Mouse (Mus musculus) heart, adult 8-10 months (tissue): ENCODE results near the gene Palb2. TPM values are rescaled to one million over a fixed set of nuclear protein-coding genes. Genes with fewer than 3 reads are reported as not detected.
A peak's percentile ranks its signal among the peaks of the same experiment; 100 is the strongest.
"Not testable (repeated sequence)": the region's sequence is repeated elsewhere in the genome, so short reads cannot be mapped to it uniquely, and the experiment has no call there.

Experiments used
- DNase-seq: peaks from one replicate; pipeline ENCODE4 v3.0.0; 2022; ENCODE audit warnings: low spot score
- total RNA-seq, 4 experiments: library from RNA; stranded (reverse); gene quantifications; 2 replicates each; pipeline ENCODE4 v1.2.4; 2022

Gene Palb2
- 1 to 10 TPM in 2 of 4 experiments, under 1 TPM in 2; 0.38 to 1.2 (median 1.0) TPM for total RNA-seq

DNA sequence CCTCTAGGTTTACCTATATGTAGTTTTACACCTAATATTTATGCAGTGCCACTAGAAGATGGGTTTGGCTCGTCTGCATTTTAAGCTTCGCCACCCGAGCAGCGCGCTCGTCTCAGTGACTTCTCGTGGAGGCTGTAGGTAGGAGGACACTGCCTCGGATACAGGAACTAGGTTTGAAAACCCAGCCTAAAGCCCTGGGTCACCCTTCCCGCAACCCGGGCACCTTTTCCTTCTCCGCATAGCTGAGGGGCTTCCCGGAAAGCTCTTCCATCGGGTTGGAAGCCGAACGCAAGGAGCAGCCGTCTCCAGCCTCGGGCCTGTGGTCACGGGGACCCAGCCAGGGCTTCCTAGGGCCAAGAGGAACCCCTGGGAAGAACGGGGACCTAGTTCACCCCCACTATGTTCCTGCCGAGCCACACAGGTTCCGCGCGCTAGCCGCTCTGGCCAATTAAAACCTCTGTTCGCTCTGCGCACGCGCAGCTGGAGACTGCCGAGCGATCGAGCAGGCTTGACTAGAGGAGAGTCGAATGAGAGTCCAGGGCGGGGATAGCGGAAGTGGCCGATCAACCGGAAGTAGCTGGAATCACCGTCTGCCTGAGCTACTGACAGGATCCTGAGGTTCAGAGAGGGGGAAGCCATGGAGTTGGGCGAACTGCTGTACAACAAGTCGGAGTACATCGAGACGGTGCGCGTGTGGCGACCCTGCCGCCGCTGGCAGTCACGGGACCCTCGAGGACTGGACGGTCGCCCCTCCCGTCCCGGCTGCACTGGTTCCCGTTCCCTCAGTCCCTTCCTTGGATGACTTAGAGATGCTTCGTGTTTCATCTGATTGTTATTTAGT, at the start of gene Palb2, which contains the start of gene Dctn5:
Gene Palb2, minus strand, starts transcription at position 489 of the 841 bp plus-strand sequence.
Gene Dctn5, plus strand, starts transcription at position 545 of the 841 bp plus-strand sequence.
- DNase-seq = peak; percentile 100

DNA sequence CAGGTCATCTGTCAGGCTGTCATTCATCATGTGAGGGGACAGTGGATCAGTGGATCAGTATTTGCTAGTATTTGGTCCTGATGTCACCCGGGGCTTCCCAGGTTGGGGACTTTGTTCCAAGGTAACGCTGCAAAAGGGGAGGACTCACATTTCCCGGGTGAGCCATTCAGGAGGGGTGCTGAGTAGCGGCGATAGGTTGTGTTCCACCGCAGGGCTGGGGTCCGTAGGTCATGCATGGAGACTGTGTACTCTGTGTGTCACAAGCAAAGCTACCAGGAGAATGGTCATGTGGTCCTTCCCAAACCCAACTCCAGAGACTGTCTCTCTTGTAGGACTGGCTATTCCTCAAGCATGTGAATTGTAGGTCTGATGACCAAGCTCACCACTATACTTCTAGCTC, 47.9 kb upstream of the Palb2 start:
- DNase-seq = no peak

DNA sequence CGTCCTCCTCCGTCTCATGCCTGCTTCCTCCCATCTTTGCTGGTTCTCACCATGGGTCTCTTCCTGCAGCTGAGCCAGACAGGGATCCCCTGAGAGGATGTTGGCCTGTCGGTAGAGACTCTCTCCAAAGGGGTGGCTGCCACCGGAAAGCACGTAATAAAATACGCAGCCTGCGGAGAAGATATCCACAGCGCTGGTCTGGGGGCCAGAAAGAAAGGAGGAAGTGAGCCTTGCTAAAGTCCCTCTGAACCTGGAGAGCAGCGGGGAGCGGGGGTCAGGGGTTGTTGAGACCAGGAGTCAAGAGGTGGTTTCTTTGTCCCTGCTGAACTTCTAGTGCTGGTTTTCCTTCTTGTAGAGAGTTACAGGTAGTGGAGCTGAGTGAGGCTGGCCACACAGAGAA, 38.8 kb upstream of the Palb2 start:
- no peak for DNase-seq

DNA sequence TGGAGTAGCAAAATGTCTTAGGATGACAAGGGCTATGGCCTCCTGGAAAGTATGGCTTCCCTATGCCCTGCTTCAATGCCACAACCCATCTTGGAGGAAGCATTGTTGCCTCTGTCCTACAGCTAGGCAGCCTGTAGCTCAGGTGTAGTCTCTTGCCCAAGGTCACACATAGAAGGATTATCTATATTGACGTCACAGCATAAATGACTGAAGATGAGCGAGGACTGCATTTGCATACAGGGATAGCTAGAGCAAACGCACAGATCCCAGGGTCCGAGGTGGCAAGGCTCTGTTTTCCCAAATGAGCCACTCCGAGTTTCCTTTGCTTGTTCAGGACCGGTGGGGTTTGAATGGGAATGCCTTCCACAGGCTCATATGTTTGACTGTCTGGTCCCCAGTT, 37.9 kb upstream of the Palb2 start:
- no peak for DNase-seq

DNA sequence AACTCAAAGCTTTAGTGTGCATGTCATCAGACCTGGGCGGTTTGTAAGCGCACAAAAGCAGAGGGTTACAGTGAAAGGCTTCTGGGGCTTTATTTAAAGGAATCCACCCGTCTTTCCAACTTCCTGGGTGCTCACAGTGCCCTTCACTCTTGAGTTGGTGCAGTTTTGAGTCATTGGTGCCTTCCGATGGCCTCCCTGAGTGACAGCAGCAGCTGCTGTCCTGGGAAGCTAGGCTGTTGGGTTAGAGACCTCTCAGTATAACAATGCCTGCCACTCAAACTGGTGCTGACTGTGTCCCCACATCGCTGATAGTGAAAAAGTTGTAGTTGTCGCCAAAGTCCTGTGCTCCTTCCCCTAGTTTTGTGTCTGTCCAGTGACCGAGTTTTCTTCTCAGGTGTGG, 34.4 kb upstream of the Palb2 start:
- DNase-seq = no peak

DNA sequence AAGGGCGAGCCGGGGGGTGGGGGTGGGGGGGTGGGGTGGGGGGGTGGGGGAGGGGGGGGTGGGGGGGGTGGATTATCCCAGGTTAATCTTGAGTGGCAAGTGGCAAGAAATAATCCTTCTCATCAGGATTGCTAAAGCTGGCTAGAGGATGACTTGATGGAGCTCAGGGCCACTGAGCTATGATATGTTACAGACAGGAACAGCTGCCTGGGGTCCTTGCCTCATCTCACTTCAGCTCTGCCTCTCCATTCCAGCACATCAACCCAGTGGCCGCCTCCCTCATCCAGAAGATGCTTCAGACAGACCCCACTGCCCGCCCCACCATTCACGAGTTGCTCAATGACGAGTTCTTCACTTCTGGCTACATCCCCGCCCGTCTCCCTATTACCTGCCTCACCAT, 31.0 kb upstream of the Palb2 start:
- DNase-seq = no peak

DNA sequence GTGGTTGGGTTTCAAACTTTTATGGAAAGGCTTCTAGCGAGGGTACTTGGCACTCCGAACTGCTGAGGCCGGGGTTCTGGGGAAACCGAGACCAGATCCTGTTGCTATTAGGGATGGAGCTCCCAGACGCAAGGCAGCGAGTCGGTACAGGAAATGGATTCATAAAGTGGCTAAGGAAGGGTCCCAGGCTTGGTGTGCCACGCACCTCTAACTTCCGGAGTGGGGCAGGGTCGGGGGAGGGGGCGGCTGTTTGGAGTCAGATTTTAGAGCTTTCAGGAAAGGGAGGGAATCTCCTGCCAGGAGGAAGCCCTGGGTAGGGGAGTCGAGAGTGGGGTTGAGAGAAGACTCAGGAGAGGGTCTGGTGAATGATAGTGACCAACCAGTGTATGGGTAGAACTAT, 27.3 kb upstream of the Palb2 start:
- DNase-seq = no peak

DNA sequence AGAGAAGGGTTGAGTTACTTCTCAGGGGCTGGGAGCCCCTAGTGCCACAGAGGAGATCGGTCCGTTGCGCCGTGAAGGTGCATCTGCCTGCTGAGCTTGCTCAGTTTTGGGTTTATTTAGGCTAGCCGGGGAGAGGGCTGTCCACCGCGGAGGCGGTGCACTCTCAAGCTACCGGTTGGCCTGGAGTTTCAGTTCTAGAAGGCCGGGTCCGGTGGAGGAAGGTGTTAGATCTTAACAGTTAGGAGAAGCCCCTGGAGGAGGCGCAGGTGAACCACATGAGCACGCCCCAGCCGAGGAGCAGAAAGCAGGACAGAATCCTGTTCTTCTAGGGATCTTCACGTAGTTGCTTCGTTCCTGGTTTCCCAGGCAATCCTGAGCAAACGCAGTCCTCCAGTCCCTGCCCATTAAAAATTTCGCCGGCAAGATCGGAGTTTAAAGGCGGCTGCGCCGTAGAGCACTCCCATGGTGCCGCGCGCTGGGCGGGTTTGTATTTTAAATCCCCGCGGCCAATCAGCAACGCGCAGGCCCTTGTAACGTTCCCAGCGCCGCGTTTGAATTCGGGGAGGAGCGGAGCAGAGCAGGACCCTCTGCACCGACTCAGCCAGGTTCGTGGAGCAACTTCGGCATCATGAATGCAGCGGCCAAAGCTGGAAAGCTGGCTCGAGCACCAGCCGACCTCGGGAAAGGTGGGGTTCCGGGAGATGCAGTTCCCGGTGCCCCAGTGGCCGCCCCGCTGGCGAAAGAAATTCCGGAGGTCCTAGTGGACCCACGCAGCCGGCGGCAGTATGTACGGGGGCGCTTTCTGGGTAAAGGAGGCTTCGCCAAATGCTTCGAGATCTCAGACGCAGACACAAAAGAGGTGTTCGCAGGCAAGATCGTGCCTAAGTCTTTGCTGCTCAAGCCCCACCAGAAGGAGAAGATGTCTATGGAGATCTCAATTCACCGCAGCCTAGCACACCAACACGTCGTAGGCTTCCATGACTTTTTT, 26.4 kb upstream of the Palb2 start, which contains the start of gene Plk1:
Gene Plk1, plus strand, starts transcription at position 525 of the 988 bp plus-strand sequence.
- DNase-seq = peak; percentile 78

DNA sequence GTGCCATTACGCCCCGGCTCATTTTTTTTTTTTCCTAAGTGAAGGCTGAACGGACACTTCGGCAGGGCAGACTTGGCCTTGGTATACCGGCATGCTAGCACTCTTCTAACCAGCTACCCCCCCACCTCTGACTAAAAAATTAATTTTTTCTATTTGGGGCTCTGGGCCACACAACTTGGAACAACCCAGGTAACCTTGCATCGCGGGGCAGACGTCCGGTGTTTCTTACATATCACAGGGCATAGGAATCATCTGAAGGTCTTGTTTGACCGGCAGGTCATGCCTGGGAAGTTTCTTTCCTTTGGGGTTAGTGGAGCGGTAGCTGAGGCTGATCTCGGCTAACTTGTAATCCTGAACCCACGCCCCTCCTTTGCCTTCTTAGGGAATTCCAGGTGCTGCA, 25.7 kb upstream of the Palb2 start:
- no peak for DNase-seq

DNA sequence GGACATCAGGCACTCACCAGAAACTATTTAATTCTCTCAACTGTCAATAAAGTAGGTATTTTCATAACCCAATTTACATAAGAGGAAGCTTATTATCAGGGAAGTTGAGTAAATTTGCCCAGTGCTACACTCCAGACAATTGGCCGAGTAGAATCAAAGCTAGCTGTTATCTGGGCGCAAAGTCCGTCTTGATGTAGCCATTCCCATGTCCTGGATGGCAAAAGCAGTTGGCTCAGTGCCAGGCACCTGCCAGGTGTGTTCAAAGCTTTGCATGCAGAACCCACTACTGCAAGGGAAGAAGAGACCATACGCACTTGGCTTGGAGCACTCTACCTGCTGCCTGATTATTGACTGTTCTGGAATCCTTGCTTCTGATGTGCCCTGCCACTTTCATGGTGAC, 19.7 kb upstream of the Palb2 start:
- DNase-seq = no peak

DNA sequence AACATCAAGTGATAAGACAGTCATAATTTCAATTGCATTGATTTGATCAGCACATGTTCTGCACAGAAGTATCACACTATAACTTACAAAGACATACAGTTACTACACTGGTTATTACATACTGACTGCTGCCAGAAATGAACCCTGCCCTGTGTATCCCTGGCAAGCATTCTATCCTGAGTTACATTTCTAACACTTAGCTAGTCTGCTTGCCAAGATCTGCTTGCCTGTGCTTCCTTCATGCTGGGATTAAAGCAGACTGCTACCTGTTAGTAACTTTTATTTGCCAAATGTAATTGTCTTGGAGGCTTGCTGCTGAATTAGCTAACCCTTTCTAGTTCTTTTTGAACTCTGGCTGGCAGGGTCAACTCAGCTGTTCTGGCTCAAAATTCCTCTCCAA, 8.2 kb upstream of the Palb2 start:
- DNase-seq = no peak

DNA sequence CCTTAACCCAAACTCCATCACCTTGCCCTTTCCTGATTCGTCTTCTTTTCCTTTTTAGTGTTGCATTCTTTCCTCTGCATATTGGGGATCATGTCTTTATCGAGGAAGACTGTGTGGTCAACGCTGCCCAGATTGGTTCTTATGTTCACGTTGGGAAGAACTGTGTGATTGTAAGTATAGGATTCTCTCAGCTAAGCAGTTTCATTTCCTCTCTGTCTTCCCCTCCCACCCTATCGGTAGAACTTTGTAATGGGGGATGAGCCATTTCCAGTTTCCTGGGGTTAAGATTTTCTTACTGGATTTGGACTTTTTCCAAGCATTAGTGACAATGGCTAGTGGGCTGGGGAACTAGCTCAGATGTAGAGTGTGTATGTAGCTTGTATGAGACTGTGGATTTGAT, 5.4 kb upstream of the Palb2 start:
- no peak for DNase-seq

DNA sequence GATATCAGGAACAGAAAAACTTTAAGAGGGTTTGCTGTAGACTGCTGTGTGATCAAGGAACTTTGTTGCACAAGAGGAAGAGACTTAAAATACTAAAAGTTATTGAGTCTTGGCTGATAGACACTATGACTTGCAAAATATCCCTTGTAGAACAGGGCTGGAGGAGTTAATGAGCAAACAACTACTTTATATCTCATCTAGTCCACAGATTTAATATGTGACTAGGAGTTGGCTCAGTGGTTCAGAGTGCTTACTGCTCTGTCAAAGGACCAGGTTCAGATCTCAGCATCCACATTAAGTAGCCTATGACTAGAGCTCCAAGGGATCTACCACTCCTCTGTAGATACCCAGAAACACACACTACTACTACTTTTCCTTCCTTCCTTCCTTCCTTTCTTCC, 4.3 kb upstream of the Palb2 start:
- DNase-seq = no peak

DNA sequence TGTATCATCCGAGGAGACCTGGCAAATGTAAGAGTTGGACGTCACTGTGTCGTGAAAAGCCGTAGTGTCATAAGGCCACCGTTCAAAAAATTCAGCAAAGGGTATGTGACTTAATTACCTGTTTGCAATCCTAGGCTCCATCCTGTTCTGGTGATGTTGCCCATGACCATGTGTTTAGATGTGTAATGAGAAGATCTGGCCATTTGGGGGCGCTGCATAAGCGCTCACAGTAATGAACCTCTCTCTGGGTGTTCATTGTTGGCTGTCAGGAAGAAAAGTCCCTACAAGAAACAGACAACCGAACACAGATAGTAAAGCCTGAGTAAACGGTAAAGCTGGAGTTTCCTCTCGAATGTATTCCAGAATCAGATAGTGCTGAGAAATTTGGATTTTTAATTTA, 2.3 kb upstream of the Palb2 start:
- no peak for DNase-seq

DNA sequence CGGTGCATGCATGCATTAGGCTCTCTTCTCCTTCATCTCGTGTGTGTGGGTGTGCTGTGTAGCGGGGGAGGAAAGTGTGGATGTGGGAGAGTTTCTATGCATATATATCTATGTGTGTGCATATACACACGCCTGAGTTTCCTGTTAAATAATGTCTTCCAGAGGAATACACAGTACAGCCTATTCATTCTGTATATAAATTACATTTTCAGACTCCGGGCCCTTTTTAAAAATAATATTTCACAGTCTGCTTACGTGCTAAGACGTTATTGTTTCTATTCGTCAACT, 497 bp upstream of the Palb2 start:
- DNase-seq = no peak

DNA sequence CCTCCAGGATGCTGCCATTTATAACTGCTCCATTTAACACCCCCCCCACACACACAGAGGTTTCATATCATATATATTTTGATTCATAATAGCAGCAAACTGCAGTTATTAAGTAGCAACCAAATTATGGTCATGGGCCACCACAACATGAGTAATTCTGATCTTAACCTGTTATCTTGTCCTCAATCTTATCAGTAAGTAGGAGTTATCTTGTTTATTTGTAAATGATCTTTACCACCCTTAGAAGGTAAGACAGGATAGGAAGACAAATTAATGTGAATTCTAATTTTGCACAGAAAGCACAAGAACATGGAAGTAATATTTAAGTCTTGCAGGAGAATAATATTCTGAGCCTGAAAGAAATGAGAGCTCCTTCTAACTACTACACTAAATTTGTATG, 951 bp downstream of the Palb2 start:
- no peak for DNase-seq

DNA sequence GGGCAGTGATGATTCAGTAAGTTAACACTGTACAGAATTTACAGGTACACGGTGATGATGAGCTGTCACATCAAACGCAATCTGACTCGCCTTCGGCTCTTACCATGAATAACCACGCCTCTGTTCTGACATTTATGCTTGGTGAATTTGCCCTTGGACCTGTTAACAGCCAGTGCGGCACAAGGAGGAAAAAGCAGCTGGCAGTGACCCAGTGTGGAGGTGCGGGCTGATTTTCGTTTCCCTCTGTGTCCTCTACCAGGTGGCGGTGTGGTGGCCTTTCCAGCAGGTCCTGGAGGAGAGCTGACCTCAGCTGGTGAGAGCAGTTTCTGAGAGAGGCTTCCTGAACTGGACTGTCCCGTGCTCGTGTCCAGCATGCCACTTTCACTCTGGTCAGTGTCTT, 5.8 kb downstream of the Palb2 start:
- DNase-seq = no peak

DNA sequence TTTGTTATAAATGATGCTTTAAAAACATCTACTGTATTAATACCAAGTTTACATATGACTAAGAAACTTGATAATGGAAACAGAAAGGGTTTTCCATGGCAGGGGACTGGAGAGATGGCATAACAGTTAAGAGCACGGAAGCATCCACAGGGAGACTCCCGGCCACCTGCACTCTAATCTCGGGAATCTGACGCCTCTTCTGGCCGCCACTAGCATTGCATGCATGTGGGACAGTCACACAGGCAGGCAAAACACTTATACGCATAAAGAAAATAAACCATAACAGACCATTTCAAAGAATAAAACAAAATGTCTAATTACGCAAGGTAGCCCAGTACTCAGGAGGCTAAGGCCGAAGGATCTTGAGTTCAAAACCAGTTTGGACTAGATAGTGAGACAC, 7.1 kb downstream of the Palb2 start:
- no peak for DNase-seq

DNA sequence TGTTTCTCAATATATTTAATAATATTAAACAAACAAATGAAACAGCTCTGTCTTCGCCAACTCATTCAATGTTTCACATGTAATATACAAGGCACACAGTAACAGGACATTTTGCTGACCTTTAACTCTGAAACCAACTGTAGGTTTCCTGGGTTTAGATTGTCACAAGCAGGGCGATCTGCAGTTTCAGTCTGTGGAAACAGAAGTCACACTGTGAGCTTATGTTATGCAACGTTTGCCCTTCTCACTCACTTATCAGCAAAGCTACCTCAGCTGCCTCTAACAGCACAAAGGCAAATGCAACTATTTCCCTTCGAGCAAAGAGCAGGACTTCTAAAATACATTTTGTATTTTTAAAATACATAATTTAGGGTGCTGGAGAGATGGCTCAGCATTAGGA, 9.3 kb downstream of the Palb2 start:
- DNase-seq = no peak

DNA sequence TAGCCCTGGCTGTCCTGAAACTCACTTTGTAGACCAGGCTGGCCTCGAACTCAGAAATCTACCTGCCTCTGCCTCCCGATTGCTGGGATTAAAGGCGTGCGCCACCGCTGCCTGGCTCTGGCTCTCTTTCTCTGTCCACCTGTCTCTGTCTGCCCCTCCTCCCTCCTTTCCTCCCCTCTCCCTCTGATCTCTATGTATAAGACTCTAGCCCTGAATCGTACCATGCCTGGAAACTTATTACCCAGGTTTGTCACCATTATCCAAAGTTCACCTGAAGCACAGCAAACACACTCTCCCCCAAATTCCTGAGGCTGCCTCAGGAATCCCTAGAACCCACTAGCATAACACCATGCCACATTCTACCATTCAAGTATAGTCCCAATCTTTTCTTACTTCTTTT, 24.6 kb downstream of the Palb2 start:
- no peak for DNase-seq

DNA sequence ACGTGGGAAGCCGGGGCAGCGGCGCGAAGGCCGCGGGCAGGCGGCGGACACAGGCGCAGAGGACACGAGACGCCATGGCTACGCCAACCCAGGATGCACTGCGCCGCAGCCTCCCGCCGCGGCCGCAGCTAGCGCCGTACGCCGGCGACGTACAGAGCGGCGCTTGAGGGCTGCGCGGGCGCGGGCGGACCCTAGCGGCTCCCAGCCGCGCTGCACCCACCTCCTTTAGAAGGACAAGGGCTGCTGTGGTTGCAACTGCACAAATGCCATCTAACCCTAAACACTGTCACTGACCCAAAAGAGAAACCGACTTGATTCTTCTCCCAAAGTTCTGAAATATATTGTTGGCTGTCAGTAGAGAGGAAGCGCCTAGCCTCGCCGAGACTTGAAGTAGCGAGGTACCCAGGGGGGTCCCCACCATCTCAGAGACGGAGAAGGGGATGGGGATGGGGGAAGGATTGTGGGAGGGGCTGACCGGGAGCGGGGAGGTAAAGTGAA, 31.0 kb downstream of the Palb2 start, which contains the start of gene Ndufab1:
Gene Ndufab1, minus strand, starts transcription at position 140 of the 498 bp plus-strand sequence.
- DNase-seq = peak; percentile 84

DNA sequence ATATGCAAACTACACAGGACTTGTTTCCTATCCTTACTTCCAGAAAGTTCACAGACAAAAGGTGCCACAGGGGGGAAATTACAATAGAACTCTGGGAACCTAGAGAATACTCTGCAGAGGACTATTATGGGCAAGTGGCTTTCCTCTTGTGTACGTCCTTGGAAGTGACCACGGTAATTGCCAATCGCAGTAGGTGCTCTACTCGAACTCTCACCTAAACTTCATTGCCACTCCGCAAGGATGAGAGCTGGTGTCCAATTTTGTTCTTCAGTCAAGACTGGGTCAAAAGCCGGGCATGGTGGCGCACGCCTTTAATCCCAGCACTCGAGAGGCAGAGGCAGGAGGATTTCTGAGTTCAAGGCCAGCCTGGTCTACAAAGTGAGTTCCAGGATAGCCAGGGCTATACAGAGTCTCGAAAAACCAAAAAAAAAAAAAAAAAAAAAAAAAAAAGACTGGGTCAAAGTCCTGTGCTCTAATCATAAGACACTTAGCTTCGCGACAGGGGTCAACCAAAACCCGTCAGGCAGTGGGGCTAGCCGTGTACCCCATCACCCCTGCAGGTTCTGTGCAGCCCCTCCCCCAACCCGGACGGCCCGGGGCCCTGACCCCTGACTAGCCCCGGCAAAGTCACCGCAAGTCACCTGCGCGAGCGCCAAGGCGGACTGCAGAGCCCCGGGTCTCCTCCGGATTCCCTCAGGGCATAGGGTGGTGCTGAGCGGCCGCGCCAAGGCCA, 31.6 kb downstream of the Palb2 start:
- not testable (repeated sequence) for DNase-seq
